Mouse (Mus musculus): Measurements from ENCODE around the gene Tpra1.

DNA sequence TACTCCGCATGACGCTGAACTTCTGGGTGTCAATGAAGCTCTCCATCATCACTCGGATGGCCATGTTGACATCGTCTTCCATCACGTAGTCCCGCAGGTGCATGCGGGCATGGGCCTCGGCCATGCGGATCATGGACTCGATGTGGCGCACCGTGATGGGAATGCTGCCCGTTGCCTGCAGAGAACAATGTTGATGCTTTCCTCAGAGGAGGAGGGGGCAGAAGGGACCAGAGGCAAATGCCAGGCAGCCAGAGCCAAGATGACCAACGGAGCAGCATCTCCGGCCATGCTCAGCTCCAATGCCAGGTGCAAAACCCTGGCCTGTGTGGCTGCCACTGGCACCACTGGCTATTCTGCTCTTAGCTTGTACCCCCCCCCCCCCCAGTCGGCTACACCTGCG is 17.4 kb upstream of the Tpra1 start:
- no peak for TF ChIP-seq ZNF384 (IDR thresholded peaks at IDR 0.05; ENCODE audit: low read depth, low read length)
- TF ChIP-seq MAFK (IDR thresholded peaks at IDR 0.05; ENCODE audit: insufficient read depth, low read depth, low read length) = no peak

Measured in ES-E14 (cell line).